8 mouse cellular contexts compared by ENCODE assay signal in genomic region chr7:82770957-82771660, GRCm38 (mm10).
DNase-seq lines count a peak whose midpoint lies in the region; ATAC-seq and TF ChIP-seq lines count a peak whose summit lies in the region.
"Not testable (repeated sequence)": the region's sequence is repeated elsewhere in the genome, so short reads cannot be mapped to it uniquely, and the experiment has no call there.

No protein-coding gene starts in this region.

- not testable (repeated sequence) for H3K27ac ChIP-seq in MEL (ENCODE audit: control insufficient read depth, low read depth, low read length); limb, embryonic 11.5 days (replicated peaks; ENCODE audit: low read depth, low read length); lung, embryonic 16.5 days (ENCODE audit: low read length); midbrain, postnatal 0 days (ENCODE audit: low read depth, low read length); testis, adult 2 months (ENCODE audit: control insufficient read depth, insufficient read depth, low read depth, low read length)
- H3K27ac ChIP-seq in embryonic facial prominence, embryonic 12.5 days = 0 out of 2 replicates have a peak overlapping the region, but pooled peaks have one; percentile 11
- peak overlapping the region; percentile 3; the same call in 1 of the 2 replicates for H3K27ac ChIP-seq in hindbrain, embryonic 10.5 days

- not testable (repeated sequence) for H3K4me1 ChIP-seq in MEL (ENCODE audit: control insufficient read depth in 1 of 2, insufficient read depth in 2 of 2, low read length in 2 of 2); lung, embryonic 16.5 days (replicated peaks; ENCODE audit: control insufficient read depth, insufficient read depth, low read length); midbrain, postnatal 0 days (ENCODE audit: insufficient read depth, low read length); testis, adult 2 months (ENCODE audit: control insufficient read depth, insufficient read depth, low read length)
- H3K4me1 ChIP-seq in embryonic facial prominence, embryonic 12.5 days = peaks cover 35% of the 10 kb centered on the region
- peaks cover 28% of the 10 kb centered on the region for H3K4me1 ChIP-seq in hindbrain, embryonic 10.5 days (replicated peaks)
- H3K4me1 ChIP-seq in limb, embryonic 11.5 days (ENCODE audit: control insufficient read depth, insufficient read depth, low read length) = peaks cover 29% of the 10 kb centered on the region

- H3K79me2 ChIP-seq in MEL (ENCODE audit: control insufficient read depth, insufficient read depth, low read length, poor library complexity) = not testable (repeated sequence)

- not testable (repeated sequence) for H3K9me3 ChIP-seq in MEL (replicated peaks; ENCODE audit: insufficient read depth, low read length); embryonic facial prominence, embryonic 12.5 days; hindbrain, embryonic 10.5 days; limb, embryonic 11.5 days (ENCODE audit: control insufficient read depth, low read length); lung, embryonic 16.5 days (ENCODE audit: control insufficient read depth, low read length); midbrain, postnatal 0 days (ENCODE audit: low read length)

- H3K9ac ChIP-seq in MEL (ENCODE audit: control insufficient read depth, low read depth, low read length, poor library complexity, severe bottlenecking); limb, embryonic 11.5 days (ENCODE audit: low read length); lung, embryonic 16.5 days (ENCODE audit: low read length); midbrain, postnatal 0 days (replicated peaks; ENCODE audit: low read length, poor library complexity, severe bottlenecking): not testable (repeated sequence)
- H3K9ac ChIP-seq in embryonic facial prominence, embryonic 12.5 days = 0 out of 2 replicates have a peak overlapping the region, but pooled peaks have one; percentile 8

- H3K36me3 ChIP-seq in MEL (ENCODE audit: control insufficient read depth in 1 of 2, insufficient read depth in 2 of 2, low read length in 2 of 2); embryonic facial prominence, embryonic 12.5 days; limb, embryonic 11.5 days (ENCODE audit: control insufficient read depth, insufficient read depth, low read length); lung, embryonic 16.5 days (ENCODE audit: control insufficient read depth, insufficient read depth, low read length); midbrain, postnatal 0 days (ENCODE audit: insufficient read depth, low read length); testis, adult 2 months (ENCODE audit: control insufficient read depth, insufficient read depth, low read length): not testable (repeated sequence)
- H3K36me3 ChIP-seq in hindbrain, embryonic 10.5 days = peaks cover 15% of the 10 kb centered on the region

- H3K27me3 ChIP-seq in MEL (ENCODE audit: control insufficient read depth in 1 of 2, insufficient read depth in 2 of 2, low read length in 2 of 2); embryonic facial prominence, embryonic 12.5 days; hindbrain, embryonic 10.5 days (ENCODE audit: insufficient read depth, poor library complexity, severe bottlenecking); limb, embryonic 11.5 days (ENCODE audit: control insufficient read depth, insufficient read depth, low read length); lung, embryonic 16.5 days (ENCODE audit: control insufficient read depth, insufficient read depth, low read depth, low read length); midbrain, postnatal 0 days (ENCODE audit: insufficient read depth, low read length); testis, adult 2 months (ENCODE audit: control insufficient read depth, insufficient read depth, low read length): not testable (repeated sequence)

- WGBS in embryonic facial prominence, embryonic 12.5 days = 83% methylated on average over 29 of the region's 29 CpGs
- 81% methylated on average over 29 of the region's 29 CpGs for WGBS in hindbrain, embryonic 10.5 days
- 85% methylated on average over 24 of the region's 29 CpGs for WGBS in limb, embryonic 11.5 days
- WGBS in lung, embryonic 16.5 days = 83% methylated on average over 29 of the region's 29 CpGs
- 89% methylated on average over 26 of the region's 29 CpGs for WGBS in midbrain, postnatal 0 days

- H3K4me3 ChIP-seq in MEL (ENCODE audit: control insufficient read depth in 1 of 2, insufficient read depth in 1 of 2, low read depth in 2 of 2, low read length in 2 of 2); embryonic facial prominence, embryonic 12.5 days; hindbrain, embryonic 10.5 days; limb, embryonic 11.5 days (ENCODE audit: low read depth, low read length); lung, embryonic 16.5 days (ENCODE audit: low read length); midbrain, postnatal 0 days (ENCODE audit: low read depth, low read length): not testable (repeated sequence)
- peak overlapping the region; percentile 48 for H3K4me3 ChIP-seq in testis, adult 2 months (ENCODE audit: control insufficient read depth, low read depth, low read length)

- not testable (repeated sequence) for TF ChIP-seq RAD21 in MEL (IDR thresholded peaks at IDR 0.05; ENCODE audit: low read depth, low read length)

- not testable (repeated sequence) for TF ChIP-seq POLR2A in MEL (IDR thresholded peaks at IDR 0.05; ENCODE audit: control insufficient read depth in 1 of 2, insufficient read depth in 1 of 2, low read depth in 1 of 2, low read length in 2 of 2, poor library complexity in 1 of 2); testis, adult 2 months (IDR thresholded peaks at IDR 0.05; ENCODE audit: control insufficient read depth, low read depth, low read length)

- not testable (repeated sequence) for TF ChIP-seq CTCF in MEL (IDR thresholded peaks at IDR 0.05 in 2 of 3, conservative IDR thresholded peaks at IDR 0.05 in 1 of 3; ENCODE audit: control insufficient read depth in 1 of 3, insufficient read depth in 1 of 3, low read depth in 2 of 3, low read length in 3 of 3, poor library complexity in 1 of 3, severe bottlenecking in 1 of 3); midbrain, postnatal 0 days (IDR thresholded peaks at IDR 0.05); testis, adult 2 months (IDR thresholded peaks at IDR 0.05; ENCODE audit: control insufficient read depth, insufficient read depth, insufficient replicate concordance, low read depth, low read length)

- peak; percentile 99 for ATAC-seq in embryonic facial prominence, embryonic 12.5 days (ENCODE audit: insufficient number of reproducible peaks, insufficient read depth, low FRiP score, low TSS enrichment)
- peak; percentile 99 for ATAC-seq in limb, embryonic 11.5 days (ENCODE audit: insufficient number of reproducible peaks, low FRiP score, low TSS enrichment, low read depth)
- peak; percentile 98 for ATAC-seq in lung, embryonic 16.5 days (ENCODE audit: low read depth)
- not testable (repeated sequence) for ATAC-seq in midbrain, postnatal 0 days (ENCODE audit: low FRiP score)

- DNase-seq in MEL (ENCODE audit: low read depth, low spot score) = peak; percentile 15
- DNase-seq in forelimb bud, embryonic 11.5 days (ENCODE audit: low read depth, low spot score) = peak; percentile 72
- DNase-seq in hindbrain, embryonic 10.5 days (ENCODE audit: low spot score) = peak; percentile 56
- DNase-seq in limb, embryonic 11.5 days (ENCODE audit: low spot score) = peak; percentile 61
- peak; percentile 5 for DNase-seq in midbrain, postnatal 0 days (ENCODE audit: low spot score)

- H3K4me2 ChIP-seq in embryonic facial prominence, embryonic 12.5 days (replicated peaks); limb, embryonic 11.5 days (ENCODE audit: low read depth, severe bottlenecking); lung, embryonic 16.5 days (ENCODE audit: low read depth, low read length); midbrain, postnatal 0 days (ENCODE audit: low read depth, low read length, poor library complexity, severe bottlenecking): not testable (repeated sequence)

- TF ChIP-seq EP300 in MEL (IDR thresholded peaks at IDR 0.05; ENCODE audit: low read depth in 1 of 2, low read length in 2 of 2) = not testable (repeated sequence)

Comparison
In these comparisons a context has a peak if more than half of its experiments do, and no peak if none do; other contexts are left out.
1. DNase-seq: peak in every context shown above with its lines; median percentile 72 in forelimb bud, embryonic 11.5 days; 61 in limb, embryonic 11.5 days; 56 in hindbrain, embryonic 10.5 days; 15 in MEL; 5 in midbrain, postnatal 0 days.